Mouse (Mus musculus) cerebellum, adult 2 months (tissue): ENCODE measurements at regions not wholly inside any gene's neighbourhood (a gene's known extent, or its start where the extent isn't known, plus 50 kb on each side); places are given as distances from the start of the nearest gene placed in this dataset.

Experiments
- CTCF ChIP-seq: fragments of 200-500 bp; IDR thresholded peaks from 2 replicates; pipeline ENCODE4 v1.5.1; 2011; ENCODE audit warnings: low read depth, mild to moderate bottlenecking, control low read depth, low read length, moderate library complexity, borderline replicate concordance; ENCODE audit not compliant: insufficient read depth
- POLR2A ChIP-seq: fragments of 200-500 bp; IDR thresholded peaks from 2 replicates; pipeline ENCODE4 v1.6.1; 2011; ENCODE audit warnings: low read length, control low read depth, borderline replicate concordance; ENCODE audit not compliant: insufficient read depth

DNA sequence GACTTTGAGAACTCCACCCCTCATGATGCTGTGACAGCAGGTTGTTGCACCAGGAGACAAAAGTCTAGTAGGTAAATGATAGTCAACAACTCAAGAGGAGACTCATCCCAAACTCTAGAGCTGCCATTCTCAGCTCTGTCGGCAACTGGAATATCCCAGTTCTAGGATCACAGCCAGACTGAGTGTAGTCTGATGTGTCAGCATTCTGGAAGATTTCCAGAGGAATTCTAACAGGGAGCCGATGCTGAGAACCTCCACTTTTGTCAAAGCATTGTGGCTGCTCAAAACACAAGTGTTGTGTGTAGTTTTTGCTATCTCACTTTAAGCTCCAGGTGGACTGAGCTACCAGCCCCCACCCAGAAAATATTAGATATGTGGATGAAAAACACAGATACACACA, 148.5 kb upstream of the Cxcr4 start:
- TF ChIP-seq POLR2A (no peak), CTCF (no peak)
